In genomic region chrX:37013870-37014269, GRCm38 (mm10) we compare ENCODE assay signal across 22 mouse cellular contexts. TPM values are rescaled to one million over a fixed set of nuclear protein-coding genes. Genes with fewer than 3 reads are reported as not detected.
"Had no signal": no experiment of that assay in that cellular context is flagged by ENCODE, and none has a peak within 500 bp of the region (broad histone marks: within the 10 kb centered on the region; RNA-seq: fewer than 3 reads in every experiment).

No protein-coding gene starts in this region.

- H3K9me3 ChIP-seq: liver, embryonic 13.5 days; liver, embryonic 15.5 days; midbrain, embryonic 15.5 days; neural tube, embryonic 12.5 days; stomach, embryonic 15.5 days had no signal

- H3K4me2 ChIP-seq: liver, embryonic 11.5 days; liver, embryonic 13.5 days; liver, embryonic 15.5 days; midbrain, embryonic 11.5 days; midbrain, embryonic 13.5 days; midbrain, embryonic 15.5 days; neural tube, embryonic 12.5 days; stomach, embryonic 15.5 days had no signal

- H3K27me3 ChIP-seq: liver, embryonic 13.5 days; liver, embryonic 15.5 days; midbrain, embryonic 13.5 days; midbrain, embryonic 15.5 days; neural tube, embryonic 12.5 days; stomach, embryonic 15.5 days had no signal

- H3K36me3 ChIP-seq: liver, embryonic 13.5 days; liver, embryonic 15.5 days; midbrain, embryonic 13.5 days; midbrain, embryonic 15.5 days; neural tube, embryonic 12.5 days; stomach, embryonic 15.5 days had no signal

- H3K4me3 ChIP-seq: liver, embryonic 13.5 days; liver, embryonic 15.5 days; megakaryocyte, embryonic 14.5 days; midbrain, embryonic 13.5 days; midbrain, embryonic 15.5 days; neural tube, embryonic 12.5 days; stomach, embryonic 15.5 days had no signal

- DNase-seq: liver; liver, embryonic 13.5 days; liver, postnatal 0 days; right cerebral cortex, postnatal 14 days; thymus, adult 2 months; thymus, postnatal 25 days; thymus, postnatal 4 days had no signal

- H3K9ac ChIP-seq: liver, embryonic 13.5 days; liver, embryonic 15.5 days; liver, postnatal 0 days; midbrain, embryonic 13.5 days; midbrain, embryonic 15.5 days; neural tube, embryonic 12.5 days; stomach, embryonic 15.5 days had no signal

- ATAC-seq: liver, postnatal 0 days; midbrain, embryonic 13.5 days; midbrain, embryonic 15.5 days had no signal

- H3K27ac ChIP-seq: liver, embryonic 13.5 days; liver, embryonic 15.5 days; macrophage; midbrain, embryonic 13.5 days; midbrain, embryonic 15.5 days; neural tube, embryonic 12.5 days; stomach, embryonic 15.5 days; stomach, postnatal 0 days had no signal

- H3K4me1 ChIP-seq: liver, embryonic 13.5 days; liver, embryonic 15.5 days; midbrain, embryonic 13.5 days; midbrain, embryonic 15.5 days; neural tube, embryonic 12.5 days; stomach, embryonic 15.5 days had no signal

RNA-seq across cellular contexts. Expression of gene Sowahd, which starts 34.8 kb away (rescaled TPM):
- total RNA-seq: midbrain, postnatal 0 days; monocyte, adult 5-6 weeks; neutrophil, adult 5-6 weeks had no signal
- polyA plus RNA-seq: liver, embryonic 13.5 days; liver, postnatal 0 days; macrophage; midbrain, embryonic 11.5 days; midbrain, embryonic 13.5 days; midbrain, embryonic 15.5 days; neural tube, embryonic 12.5 days; neural tube, embryonic 14.5 days; urinary bladder, adult 2 months had no signal
